Mouse (Mus musculus): ENCODE data around the gene Raf1.

DNA sequence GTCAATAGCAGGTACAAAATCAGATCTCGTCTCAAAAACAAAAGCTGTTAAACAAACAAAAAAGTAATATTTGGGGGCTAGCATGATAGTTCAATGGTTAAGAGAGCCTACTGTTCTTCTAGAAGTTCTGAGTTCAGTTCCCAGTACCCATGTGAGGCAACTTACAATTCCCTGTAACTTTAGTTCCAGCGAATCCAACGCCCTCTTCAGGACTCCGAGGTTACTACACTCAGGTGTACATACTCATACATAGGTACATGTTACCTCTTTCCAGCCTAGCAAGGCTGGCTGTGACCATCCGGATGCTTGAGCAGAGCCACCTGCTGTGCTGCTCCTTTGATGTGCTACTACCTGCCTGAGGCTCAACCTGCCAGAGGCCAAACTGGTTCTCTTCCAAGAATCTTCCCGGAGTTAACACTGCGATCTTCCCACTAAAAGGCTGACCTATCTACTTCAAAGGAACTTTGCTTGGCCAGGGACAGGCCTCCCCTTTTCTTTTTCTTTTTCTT lies 20.3 kb upstream of the Raf1 start:
- TF ChIP-seq CTCF (IDR thresholded peaks at IDR 0.05; ENCODE audit: low read depth) (no peak), EP300 (IDR thresholded peaks at IDR 0.05; ENCODE audit: low read depth) (no peak)

All from liver, postnatal 0 days (tissue).